Mouse (Mus musculus) Patski (cell line): ENCODE measurements around the gene Rpusd2. TPM values are rescaled to one million over a fixed set of nuclear protein-coding genes. Genes with fewer than 3 reads are reported as not detected.
"Not testable (repeated sequence)": the region's sequence is repeated elsewhere in the genome, so short reads cannot be mapped to it uniquely, and the experiment has no call there.

Source experiments
- ATAC-seq: fragments of 100-300 bp; one replicate; pipeline ENCODE4 v1.8.0; 2021
- CTCF ChIA-PET: fragments of 350-600 bp; sonication (Branson Sonifier 250); formaldehyde crosslinking; loops from one replicate; lab custom pipeline; 2022; ENCODE audit warnings: inconsistent platforms; lab: Charles Lee
- POLR2A ChIA-PET: fragments of 350-600 bp; sonication (Branson Sonifier 250); formaldehyde crosslinking; loops from one replicate; lab custom pipeline; 2022; ENCODE audit warnings: antibody characterized with exemption, inconsistent platforms; lab: Charles Lee
- DNase-seq: peaks from one replicate; pipeline ENCODE4 v3.0.0-alpha.2; 2011; ENCODE audit warnings: low read depth, low spot score
- H3K27me3 ChIP-seq: fragments of 371-371 bp; one replicate; pipeline ENCODE4 v1.5.1; 2021
- CTCF ChIP-seq: fragments of 100-300 bp; IDR thresholded peaks from one replicate; pipeline ENCODE4 v1.5.1; 2021
- in situ Hi-C: fragments of 300-500 bp; cut with MboI; formaldehyde crosslinking; loops from 3 replicates; pipeline ENCODE4 v1.11.1; 2018; ENCODE audit warnings: low pct_unique_long_range_greater_than_20kb, mixed read lengths
- polyA plus RNA-seq: library from polyadenylated mRNA; unstranded; gene quantifications from one replicate; pipeline ENCODE4 v1.2.3, GENCODE M21; 2021

Rpusd2 gene
- polyA plus RNA-seq, 1 experiment from 2014 or later = 5.2 TPM

GRCm38 (mm10) chr2:119015604-119016180 lies 18.9 kb upstream of the Rpusd2 start:
- in situ Hi-C loops = no loop called here
- H3K27me3 ChIP-seq = no peaks in the 10 kb centered on the region
- ChIA-PET CTCF (no interaction called here), POLR2A (no interaction called here)
- no peak for TF ChIP-seq CTCF
- DNase-seq (peak; percentile 43), ATAC-seq (peak; percentile 73)

DNA sequence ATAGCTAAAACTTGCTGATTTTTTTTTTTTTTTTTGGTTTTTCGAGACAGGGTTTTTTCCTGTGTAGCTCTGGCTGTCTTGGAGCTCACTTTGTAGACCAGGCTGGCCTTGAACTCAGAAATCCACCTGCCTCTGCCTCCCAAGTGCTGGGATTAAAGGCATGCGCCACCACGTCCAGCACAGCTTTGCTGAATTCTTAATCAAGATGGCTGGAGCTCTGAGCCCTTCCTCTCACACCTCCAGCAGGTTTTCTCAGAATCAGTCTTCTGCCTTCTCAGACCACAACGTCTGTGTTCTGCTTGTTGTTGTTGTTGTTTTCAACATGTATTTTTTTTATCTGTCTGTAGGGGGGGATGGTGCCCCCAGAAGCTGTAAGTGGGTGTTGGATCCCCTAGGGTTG lies 18.3 kb upstream of the Rpusd2 start:
- in situ Hi-C loops, DNase-seq, CTCF ChIA-PET, H3K27me3 ChIP-seq, POLR2A ChIA-PET, ATAC-seq: not testable (repeated sequence)

DNA sequence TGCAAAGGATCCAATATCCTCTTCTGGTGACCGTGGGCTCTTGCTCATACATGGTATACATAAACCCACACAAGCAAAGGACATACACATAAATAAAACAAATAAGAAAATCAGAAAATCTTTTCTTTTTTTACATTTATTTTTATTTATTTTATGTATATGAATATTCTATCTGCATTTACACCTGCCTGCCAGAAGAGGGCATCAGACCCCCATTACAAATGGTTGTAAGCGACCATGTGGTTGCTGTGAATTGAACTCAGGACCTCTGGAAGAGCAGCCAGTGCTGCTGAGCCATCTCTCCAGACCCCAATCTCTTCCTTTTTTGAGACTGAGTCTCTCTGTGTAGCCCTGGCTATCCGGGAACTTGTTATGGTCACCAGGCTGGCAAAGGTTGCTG lies 16.9 kb upstream of the Rpusd2 start:
- no peak for DNase-seq
- peak; percentile 59 for TF ChIP-seq CTCF
- CTCF ChIA-PET = no interaction called here
- in situ Hi-C loops = no loop called here
- ATAC-seq = no peak
- H3K27me3 ChIP-seq = no peaks in the 10 kb centered on the region
- POLR2A ChIA-PET = no interaction called here

GRCm38 (mm10) chr2:119018391-119019122 lies 16.0 kb upstream of the Rpusd2 start:
- TF ChIP-seq CTCF = no peak
- ATAC-seq (no peak), DNase-seq (no peak)
- in situ Hi-C loops = no loop called here
- POLR2A ChIA-PET = no interaction called here
- H3K27me3 ChIP-seq = no peaks in the 10 kb centered on the region
- CTCF ChIA-PET = no interaction called here

DNA sequence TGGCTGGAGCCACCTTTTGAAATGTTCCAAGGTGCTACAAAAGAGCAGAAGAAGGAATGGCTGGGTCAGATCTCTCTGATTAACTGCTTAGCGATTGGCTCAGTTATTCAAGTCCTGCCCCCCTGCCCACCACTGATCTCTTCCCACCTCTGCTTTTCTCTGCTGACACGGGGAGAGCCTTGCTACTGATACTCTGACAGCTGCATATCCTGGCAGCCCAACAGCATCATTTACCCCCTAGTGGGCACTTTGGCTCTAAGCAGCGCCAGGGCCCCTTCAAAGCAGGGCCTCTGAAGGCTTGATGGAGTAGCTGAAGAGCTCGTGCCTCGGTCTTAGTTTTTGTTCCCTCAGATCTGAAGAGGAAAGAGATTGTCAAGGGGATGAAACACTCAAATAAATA lies 15.5 kb upstream of the Rpusd2 start:
- in situ Hi-C loops = no loop called here
- ATAC-seq (no peak), DNase-seq (no peak)
- CTCF ChIA-PET = interaction anchor here (1.0 kb wide), 1 partner anchor 9 kb away, joined by 3 read pairs; no protein-coding TSS in a partner anchor
- TF ChIP-seq CTCF = no peak
- POLR2A ChIA-PET = interaction anchor here (0.6 kb wide), 1 partner anchor 19 kb away, joined by 7 read pairs; no protein-coding TSS in a partner anchor
- H3K27me3 ChIP-seq = no peaks in the 10 kb centered on the region

- ChIA-PET POLR2A (interaction anchor here (0.6 kb wide), 1 partner anchor 19 kb away, joined by 7 read pairs; no protein-coding TSS in a partner anchor), CTCF (interaction anchor here (1.0 kb wide), 1 partner anchor 9 kb away, joined by 3 read pairs; no protein-coding TSS in a partner anchor)
- ATAC-seq = no peak
Observed at GRCm38 (mm10) chr2:119019538-119019937, 15.1 kb upstream of the Rpusd2 start.

GRCm38 (mm10) chr2:119023154-119023660 lies 11.4 kb upstream of the Rpusd2 start:
- TF ChIP-seq CTCF = no peak
- POLR2A ChIA-PET = no interaction called here
- H3K27me3 ChIP-seq = no peaks in the 10 kb centered on the region
- DNase-seq (no peak), ATAC-seq (no peak)
- in situ Hi-C loops = no loop called here
- CTCF ChIA-PET = no interaction called here

More at GRCm38 (mm10) chr2:119019538-119019937, 15.1 kb upstream of the Rpusd2 start:
- in situ Hi-C loops = no loop called here
- H3K27me3 ChIP-seq = no peaks in the 10 kb centered on the region
- no peak for DNase-seq
- no peak for TF ChIP-seq CTCF

DNA sequence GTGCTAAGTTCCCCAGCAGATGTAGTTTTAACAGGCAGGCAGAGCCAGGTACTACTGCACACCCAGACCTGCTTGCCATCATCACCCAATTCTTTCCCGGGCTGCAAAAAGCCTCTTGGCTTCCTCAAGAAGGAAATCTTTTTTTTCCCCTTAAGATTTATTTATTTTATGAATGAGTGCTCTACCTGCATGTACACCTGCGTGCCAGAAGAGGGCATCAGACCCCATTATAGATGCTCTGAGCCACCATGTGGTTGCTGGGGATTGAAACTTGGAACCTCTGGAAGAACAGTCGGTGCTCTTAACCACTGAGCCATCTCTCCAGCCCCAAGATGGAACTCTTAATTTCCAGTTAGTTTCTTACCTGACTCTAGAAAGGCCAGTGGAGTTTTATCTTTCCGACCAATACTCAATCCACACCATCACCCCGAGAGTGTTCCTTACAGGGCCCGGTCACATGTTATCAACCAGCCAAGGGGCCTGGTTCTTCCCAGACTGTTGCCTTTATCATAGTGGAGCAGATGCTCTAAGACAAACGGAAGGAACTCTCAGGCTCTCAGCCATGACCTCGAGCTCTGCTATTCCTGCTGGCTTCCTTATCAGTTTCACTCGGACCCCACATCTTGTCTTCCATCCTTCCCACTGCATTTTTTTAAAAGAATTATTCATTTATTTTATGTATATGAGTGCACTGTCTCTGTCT lies 9.9 kb upstream of the Rpusd2 start:
- ATAC-seq (no peak), DNase-seq (no peak)
- ChIA-PET POLR2A (no interaction called here), CTCF (no interaction called here)
- in situ Hi-C loops = no loop called here
- TF ChIP-seq CTCF = peak; percentile 58
- H3K27me3 ChIP-seq = no peaks in the 10 kb centered on the region

- ATAC-seq = no peak
- TF ChIP-seq CTCF = no peak
- DNase-seq = no peak
- ChIA-PET POLR2A (no interaction called here), CTCF (interaction anchor here (1.0 kb wide), 1 partner anchor 18 kb away, joined by 3 read pairs; no protein-coding TSS in a partner anchor)
- in situ Hi-C loops = no loop called here
- H3K27me3 ChIP-seq = no peaks in the 10 kb centered on the region
Observed at GRCm38 (mm10) chr2:119025239-119025616, 9.4 kb upstream of the Rpusd2 start.

GRCm38 (mm10) chr2:119026951-119027350 lies 7.6 kb upstream of the Rpusd2 start:
- ATAC-seq (no peak), DNase-seq (no peak)
- H3K27me3 ChIP-seq = no peaks in the 10 kb centered on the region
- ChIA-PET POLR2A (no interaction called here), CTCF (no interaction called here)
- TF ChIP-seq CTCF = no peak
- in situ Hi-C loops = no loop called here
